Mouse (Mus musculus) heart, postnatal 36 days (tissue): ENCODE results near the gene Insm2. TPM values are rescaled to one million over a fixed set of nuclear protein-coding genes. Genes with fewer than 3 reads are reported as not detected.

Experiments used
- DNase-seq, 2 experiments: peaks; one replicate each; pipeline ENCODE4 v3.0.0; 2021 to 2022
- intact Hi-C: fragments of 180-260 bp; cut with DNase I; formaldehyde crosslinking; loops from one replicate; pipeline ENCODE4 v1.15.1; 2025
- total RNA-seq, 2 experiments: library from RNA; stranded (reverse); gene quantifications; 2 replicates each; pipeline ENCODE4 v1.2.3; 2021

Insm2 gene
- total RNA-seq, 2 experiments from 2014 or later = not detected

DNA sequence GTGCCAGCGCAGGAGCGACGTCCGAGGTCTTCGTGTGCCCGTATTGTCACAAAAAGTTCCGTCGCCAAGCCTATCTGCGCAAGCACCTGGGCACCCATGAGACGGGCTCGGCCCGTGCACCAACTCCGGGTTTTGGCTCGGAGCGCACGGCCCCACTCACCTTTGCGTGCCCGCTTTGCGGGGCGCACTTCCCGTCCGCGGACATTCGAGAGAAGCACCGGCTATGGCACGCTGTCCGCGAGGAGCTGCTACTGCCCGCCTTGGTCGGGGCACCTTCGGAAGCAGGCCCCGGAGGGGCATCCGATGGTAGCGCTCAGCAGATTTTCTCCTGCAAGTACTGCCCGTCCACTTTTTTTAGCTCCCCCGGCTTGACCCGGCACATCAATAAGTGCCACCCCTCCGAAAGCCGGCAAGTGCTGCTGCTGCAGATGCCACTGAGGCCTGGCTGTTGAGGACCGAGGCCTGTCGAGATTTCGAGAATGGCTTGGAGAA is 1.3 kb downstream of the Insm2 start:
- no peak for DNase-seq
- intact Hi-C loops = no loop called here

DNA sequence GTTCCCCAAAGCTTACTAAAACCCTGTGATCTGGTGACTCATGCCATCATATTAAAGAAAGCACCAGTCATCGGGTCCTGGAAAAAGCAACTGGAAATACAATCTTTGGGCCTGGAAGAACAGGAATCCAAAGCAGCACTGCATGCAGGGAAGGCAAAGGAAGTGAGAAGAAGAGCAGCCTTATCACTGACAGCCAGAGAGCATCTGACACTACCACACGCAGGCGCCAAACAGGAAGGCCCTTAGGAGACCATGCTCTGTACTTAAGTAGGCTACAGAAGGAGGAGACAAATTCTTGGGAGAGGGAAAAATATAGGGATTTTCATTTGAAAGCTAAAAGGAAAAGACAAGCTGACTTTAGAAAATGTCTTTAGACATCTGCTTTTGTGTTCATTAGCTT is 5.2 kb downstream of the Insm2 start:
- intact Hi-C loops = no loop called here
- DNase-seq = no peak

DNA sequence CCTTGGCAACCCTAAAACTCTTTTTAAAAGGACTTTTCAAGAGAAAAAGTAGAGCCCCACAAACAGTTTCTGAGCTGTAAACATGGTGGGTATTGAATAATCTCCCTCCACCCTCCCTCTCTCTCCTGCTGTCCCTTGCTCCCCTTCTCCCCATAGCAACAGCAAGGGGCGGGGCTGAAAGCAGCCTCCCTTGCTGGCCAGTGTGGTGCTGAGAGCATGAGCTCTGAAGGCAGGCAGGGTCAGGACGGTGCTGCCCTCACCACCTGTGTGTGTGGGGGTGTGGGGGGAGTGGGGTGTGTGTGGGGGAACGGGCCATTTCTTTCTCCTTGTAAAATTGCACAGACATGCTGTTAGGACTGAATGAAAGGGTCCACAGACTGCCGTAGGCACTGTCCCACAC is 8.7 kb downstream of the Insm2 start:
- intact Hi-C loops = no loop called here

DNA sequence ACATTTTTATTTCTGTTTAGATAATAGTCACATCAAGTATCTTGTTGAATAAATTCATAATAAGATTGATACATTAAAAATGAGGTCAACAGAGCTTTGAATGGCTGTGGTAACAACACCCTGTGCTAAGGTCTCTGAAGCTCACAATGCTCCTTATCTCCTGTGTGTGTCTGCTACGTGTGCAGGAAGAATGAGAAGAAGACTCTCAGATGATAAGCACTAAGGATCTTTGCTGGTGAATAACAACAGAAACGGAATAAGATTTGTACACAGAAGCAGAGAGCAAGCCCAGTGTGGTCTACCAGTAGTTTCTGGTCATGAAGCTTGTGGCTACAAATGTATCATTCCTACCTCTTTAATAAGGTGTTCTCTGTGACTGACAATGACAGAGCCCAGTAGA is 11.6 kb downstream of the Insm2 start:
- DNase-seq = no peak
- intact Hi-C loops = no loop called here

More for the DNA sequence above, 8.7 kb downstream of the Insm2 start:
- DNase-seq = no peak

DNA sequence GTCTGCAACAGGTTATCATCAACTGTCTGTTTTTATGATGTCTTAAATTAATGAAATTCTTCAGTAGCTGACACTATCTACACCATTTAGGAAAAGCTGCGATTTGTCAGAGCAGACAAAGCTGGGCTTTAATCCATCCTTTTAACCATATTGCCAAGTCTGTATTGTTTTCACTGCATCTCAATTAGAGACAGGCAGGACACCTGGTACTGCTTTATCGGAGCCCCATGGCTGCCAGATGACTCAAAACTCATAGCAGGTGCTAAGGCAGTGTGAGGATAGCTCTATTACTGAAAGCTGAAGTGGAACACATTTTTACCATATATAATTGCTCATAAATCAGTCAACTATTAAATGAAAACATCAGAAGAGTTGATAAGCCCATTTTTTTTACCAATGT is 21.1 kb downstream of the Insm2 start:
- intact Hi-C loops = no loop called here

DNA sequence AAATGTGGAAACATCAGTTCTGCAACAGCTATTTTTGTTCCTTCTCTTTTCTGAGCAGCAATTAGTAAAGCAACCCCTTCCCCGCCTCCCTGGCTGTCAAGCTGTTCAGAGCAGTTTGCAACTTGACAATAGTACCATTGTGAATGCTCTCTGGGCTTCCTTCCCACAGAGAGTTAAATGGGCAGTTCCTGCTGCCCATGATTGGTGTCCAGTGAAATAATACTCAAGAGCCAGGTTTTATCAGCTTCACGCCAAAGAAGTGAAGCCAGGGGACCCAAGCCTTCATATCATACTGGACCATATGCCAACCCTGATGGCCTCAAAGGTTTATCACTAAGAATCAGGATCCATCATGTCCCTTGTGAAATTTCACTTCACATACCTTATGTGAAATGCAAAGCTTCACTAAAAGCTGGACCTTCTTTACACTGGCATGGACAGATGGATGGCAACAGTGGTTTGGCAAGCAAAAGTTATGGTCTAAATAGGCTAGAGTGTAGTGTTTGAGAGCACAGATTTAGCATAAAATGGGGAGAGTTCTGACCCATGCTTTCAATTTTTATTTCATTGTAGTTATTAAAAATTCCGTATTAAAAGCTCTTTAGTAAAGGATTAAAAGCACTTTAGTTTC is 23.5 kb downstream of the Insm2 start:
- DNase-seq = no peak
- intact Hi-C loops = no loop called here

More for the DNA sequence above, 21.1 kb downstream of the Insm2 start:
- no peak for DNase-seq

DNA sequence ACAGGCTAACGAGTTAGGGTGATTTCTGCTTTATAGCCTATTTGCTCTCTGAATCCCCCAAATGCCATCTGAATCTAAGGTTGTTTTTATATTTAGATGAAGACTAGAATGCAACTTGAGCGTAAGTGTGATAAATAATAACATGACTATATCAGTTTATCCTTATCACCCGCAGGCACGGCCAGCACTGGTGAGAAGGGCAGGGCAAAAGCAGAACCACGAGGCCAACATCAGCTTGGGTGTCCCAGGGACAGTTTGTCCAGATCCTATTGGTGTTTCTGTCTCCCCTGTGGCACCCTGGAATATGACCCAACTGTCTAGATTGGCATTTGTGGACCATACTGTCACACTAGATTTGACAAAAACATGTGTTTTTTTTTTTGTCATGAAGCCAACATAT is 24.0 kb downstream of the Insm2 start:
- DNase-seq = no peak
- intact Hi-C loops = no loop called here

DNA sequence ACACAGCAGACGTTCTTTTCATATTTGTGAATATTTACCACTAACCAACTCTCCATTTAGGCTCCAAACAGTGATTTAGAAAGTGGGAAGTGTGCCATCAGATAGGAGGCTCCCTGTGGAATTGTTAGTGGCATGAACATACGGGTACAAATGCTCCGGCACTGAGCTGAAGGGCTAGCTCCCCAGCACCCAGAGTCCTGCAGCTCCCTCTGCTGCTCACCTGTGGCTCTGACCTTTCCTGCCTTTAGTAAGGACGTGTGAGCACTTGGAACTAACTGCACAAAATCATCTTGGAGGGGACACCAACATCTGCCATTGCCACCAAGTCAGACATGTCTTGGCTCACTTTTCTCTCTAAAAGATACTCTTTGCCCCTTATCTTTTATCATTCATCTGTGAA is 27.5 kb downstream of the Insm2 start:
- intact Hi-C loops = no loop called here
- DNase-seq = no peak

DNA sequence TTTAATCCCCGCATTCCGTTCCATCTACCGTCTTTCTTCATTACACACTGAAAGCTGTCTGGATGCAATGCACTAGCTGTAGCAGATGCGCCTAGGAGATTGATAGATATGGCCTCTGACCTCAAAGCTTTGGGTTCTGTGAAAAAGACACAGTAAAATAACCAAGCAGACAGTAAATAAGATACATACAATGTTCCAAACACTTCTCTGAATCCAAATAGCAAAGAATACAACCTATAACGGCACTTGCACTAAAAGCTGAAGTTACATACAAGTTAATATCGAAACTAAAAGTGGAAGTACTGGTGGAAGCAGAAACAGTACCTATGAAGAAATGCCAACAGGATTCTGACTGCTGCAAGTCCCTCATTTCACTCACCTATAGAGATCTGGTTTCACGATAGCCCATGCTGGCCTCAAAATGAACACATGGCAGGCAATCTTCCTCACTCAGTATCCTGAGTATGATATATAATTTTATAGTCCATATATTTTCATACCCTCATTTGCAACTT is 48.8 kb downstream of the Insm2 start:
- intact Hi-C loops = no loop called here
- DNase-seq = no peak

Other genes starting within 250 kb of the Insm2 start
- gene Psma6, start 215.2 kb upstream of the Insm2 start, total RNA-seq = 100 to 1,000 TPM; 162 to 167 TPM
- 10 to 100 TPM; 32.8 to 65.3 TPM for gene Nfkbia, start 106.8 kb upstream of the Insm2 start, total RNA-seq
- gene Aldoart2, start 34.2 kb upstream of the Insm2 start, total RNA-seq = not detected
- 10 to 100 TPM; 57.2 to 61.3 TPM for gene Ralgapa1, start 221.7 kb downstream of the Insm2 start, total RNA-seq
- 10 to 100 TPM; 19.2 to 21.6 TPM for gene Brms1l, start 236.9 kb downstream of the Insm2 start, total RNA-seq